Mouse (Mus musculus): Measurements from ENCODE around the gene Olfr149. TPM values are rescaled to one million over a fixed set of nuclear protein-coding genes. Genes with fewer than 3 reads are reported as not detected.
"Not testable (repeated sequence)": the region's sequence is repeated elsewhere in the genome, so short reads cannot be mapped to it uniquely, and the experiment has no call there.

Gene Olfr149
- polyA plus RNA-seq (2011; ENCODE audit: insufficient read length, low read depth, missing spikeins): not detected in 2 replicates

DNA sequence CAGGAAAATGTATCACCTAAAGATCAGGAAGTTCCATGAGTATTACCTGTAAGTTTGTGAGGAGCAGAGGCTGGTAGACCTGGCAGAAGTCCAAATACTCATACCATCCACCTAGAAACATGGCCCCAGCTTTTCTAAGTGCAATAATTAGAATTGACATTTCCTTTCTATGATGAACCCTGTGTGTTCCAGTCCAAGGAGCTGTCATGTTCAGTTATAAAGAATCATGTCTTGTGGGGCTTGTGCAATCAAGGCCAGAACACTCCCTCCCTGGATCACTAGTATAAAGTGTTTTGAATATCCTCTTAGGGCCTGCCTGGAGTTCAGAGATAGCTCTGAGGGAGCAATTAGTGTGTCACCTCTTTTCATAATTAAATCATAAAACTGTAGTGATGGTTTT is at the start of gene Olfr149:
Olfr149 (minus strand) TSS at position 101 of the 400 bp plus-strand sequence.
- no peak within 1 kb of the TSS for H3K27ac ChIP-seq (ENCODE audit: insufficient read depth, low read length)
- no peak within 1 kb of the TSS for H3K4me3 ChIP-seq (ENCODE audit: insufficient read depth, low read length)
- no peak for TF ChIP-seq CTCF (IDR thresholded peaks at IDR 0.05; ENCODE audit: borderline replicate concordance, insufficient read depth, low read length)
- TF ChIP-seq POLR2A (IDR thresholded peaks at IDR 0.05; ENCODE audit: low read depth, low read length): no peak
- no peaks in the 10 kb centered on the region for H3K4me1 ChIP-seq (ENCODE audit: control insufficient read depth, insufficient read depth, low read length)

DNA sequence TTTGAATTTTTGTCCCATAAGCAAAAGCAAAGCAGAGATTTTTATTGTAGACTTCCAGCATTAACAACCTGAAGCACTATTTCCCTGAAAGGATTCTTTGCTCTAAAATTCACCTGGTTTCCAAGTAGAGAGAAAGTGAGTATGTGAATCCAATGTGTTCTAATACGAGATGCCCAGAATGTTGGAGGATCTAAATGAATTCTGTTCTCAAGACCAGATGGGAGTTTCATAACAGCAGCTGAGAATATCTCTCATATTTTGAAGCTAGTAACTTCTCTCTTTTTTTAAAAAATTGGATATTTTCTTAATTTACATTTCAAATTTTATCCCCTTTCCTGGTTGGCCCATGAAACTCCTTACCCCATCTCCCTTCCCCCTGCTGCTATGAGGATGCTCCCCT is 39.5 kb upstream of the Olfr149 start:
- no peak for TF ChIP-seq CTCF (IDR thresholded peaks at IDR 0.05; ENCODE audit: borderline replicate concordance, insufficient read depth, low read length)
- no peak for TF ChIP-seq POLR2A (IDR thresholded peaks at IDR 0.05; ENCODE audit: low read depth, low read length)
- Histone ChIP-seq H3K27ac (ENCODE audit: insufficient read depth, low read length) (no peak overlapping the region), H3K4me1 (ENCODE audit: control insufficient read depth, insufficient read depth, low read length) (no peaks in the 10 kb centered on the region), H3K4me3 (ENCODE audit: insufficient read depth, low read length) (no peak overlapping the region)

DNA sequence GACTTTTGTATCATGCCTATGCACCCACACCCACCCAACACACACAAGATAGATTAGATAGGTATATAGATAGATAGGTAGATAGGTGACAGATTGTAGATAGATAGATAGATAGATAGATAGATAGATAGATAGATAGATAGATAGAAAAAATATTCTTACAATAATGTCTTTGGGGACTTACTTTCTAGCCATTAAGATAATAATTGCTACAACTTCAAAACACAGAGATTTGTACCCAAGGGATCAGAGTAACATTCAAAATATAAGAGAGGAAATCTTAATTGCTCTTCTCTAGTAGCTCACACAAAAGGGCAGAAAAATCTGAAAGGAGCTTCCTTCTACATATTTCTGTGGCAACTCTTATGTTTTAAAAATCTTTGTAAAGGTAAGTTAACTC is 39.0 kb upstream of the Olfr149 start, which contains the start of gene Olfr967:
Olfr967 (plus strand) TSS at position 301 of the 400 bp plus-strand sequence.
- TF ChIP-seq CTCF (IDR thresholded peaks at IDR 0.05; ENCODE audit: borderline replicate concordance, insufficient read depth, low read length) (no peak), POLR2A (IDR thresholded peaks at IDR 0.05; ENCODE audit: low read depth, low read length) (no peak)
- H3K4me1 ChIP-seq (ENCODE audit: control insufficient read depth, insufficient read depth, low read length): no peaks in the 10 kb centered on the region
- H3K4me3 ChIP-seq (ENCODE audit: insufficient read depth, low read length): no peak within 1 kb of the TSS
- no peak within 1 kb of the TSS for H3K27ac ChIP-seq (ENCODE audit: insufficient read depth, low read length)

DNA sequence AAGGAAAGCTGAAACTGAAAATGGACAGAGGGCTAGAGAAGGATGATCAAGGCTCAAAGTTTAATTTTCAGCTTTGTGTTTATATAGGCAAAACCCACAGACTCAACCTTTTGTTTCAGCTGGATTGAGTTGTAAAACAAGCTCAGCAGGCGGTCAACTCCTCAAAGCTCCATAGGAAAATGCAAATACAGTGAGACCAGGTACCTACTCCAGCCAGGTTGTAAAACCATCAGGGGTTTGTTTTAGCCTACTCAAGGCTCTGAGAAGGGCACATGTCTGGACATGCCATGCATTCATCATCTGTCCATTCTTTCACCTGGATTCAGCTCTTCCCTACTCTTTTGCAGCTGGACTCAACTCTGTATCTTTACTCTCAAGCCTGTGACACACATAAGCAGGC is 33.8 kb upstream of the Olfr149 start:
- H3K4me3 ChIP-seq (ENCODE audit: insufficient read depth, low read length): no peak overlapping the region
- TF ChIP-seq CTCF (IDR thresholded peaks at IDR 0.05; ENCODE audit: borderline replicate concordance, insufficient read depth, low read length) (no peak), POLR2A (IDR thresholded peaks at IDR 0.05; ENCODE audit: low read depth, low read length) (no peak)

DNA sequence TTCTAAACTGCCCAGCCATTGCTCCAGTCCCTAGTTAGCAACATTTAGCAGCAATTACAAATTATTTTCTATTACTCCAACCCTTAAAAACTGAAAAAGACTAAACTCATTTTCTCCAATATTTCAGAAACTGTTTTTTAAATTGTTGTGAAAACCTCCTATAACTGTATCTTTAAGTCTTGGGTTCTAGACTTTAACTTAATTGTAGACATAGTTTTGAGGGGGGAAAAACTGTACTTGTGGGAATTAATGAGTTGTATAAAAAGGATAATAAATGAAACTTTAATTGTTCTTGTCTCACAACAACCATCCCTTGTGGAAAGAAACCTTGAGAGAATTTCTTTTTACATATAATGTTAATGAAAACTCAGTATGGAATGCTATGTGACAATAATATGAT is 23.8 kb upstream of the Olfr149 start, which contains the start of gene Olfr150:
Olfr150 (plus strand) TSS at position 301 of the 400 bp plus-strand sequence.
- H3K4me3 ChIP-seq (ENCODE audit: insufficient read depth, low read length): no peak within 1 kb of the TSS
- TF ChIP-seq CTCF (IDR thresholded peaks at IDR 0.05; ENCODE audit: borderline replicate concordance, insufficient read depth, low read length): no peak
- H3K27ac ChIP-seq (ENCODE audit: insufficient read depth, low read length): no peak within 1 kb of the TSS
- no peaks in the 10 kb centered on the region for H3K4me1 ChIP-seq (ENCODE audit: control insufficient read depth, insufficient read depth, low read length)

More for the DNA sequence above, 33.8 kb upstream of the Olfr149 start:
- no peaks in the 10 kb centered on the region for H3K4me1 ChIP-seq (ENCODE audit: control insufficient read depth, insufficient read depth, low read length)
- no peak overlapping the region for H3K27ac ChIP-seq (ENCODE audit: insufficient read depth, low read length)

DNA sequence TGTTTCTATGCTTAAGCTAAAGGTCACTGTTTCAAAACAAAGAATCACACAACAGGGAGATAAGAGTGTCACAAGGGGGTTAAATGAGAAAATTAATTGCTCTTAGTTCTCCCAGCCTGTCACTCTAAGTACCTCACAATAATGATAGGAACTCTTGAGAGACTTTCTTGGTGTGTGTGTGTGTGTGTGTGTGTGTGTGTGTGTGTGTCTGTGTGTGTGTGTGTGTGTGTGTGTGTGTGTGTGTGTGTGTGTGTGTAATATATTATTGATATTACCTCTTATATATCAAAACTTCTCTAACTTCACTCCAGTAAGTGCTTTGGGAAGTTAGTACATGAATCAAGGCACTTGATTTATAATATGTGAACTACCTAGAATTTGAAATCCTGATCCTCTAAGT is 4.1 kb upstream of the Olfr149 start, which contains the start of gene Olfr965:
Olfr965 (plus strand) TSS at position 301 of the 400 bp plus-strand sequence.
- H3K27ac ChIP-seq (ENCODE audit: insufficient read depth, low read length): no peak within 1 kb of the TSS
- H3K4me3 ChIP-seq (ENCODE audit: insufficient read depth, low read length): no peak within 1 kb of the TSS
- no peak for TF ChIP-seq POLR2A (IDR thresholded peaks at IDR 0.05; ENCODE audit: low read depth, low read length)
- TF ChIP-seq CTCF (IDR thresholded peaks at IDR 0.05; ENCODE audit: borderline replicate concordance, insufficient read depth, low read length): no peak

DNA sequence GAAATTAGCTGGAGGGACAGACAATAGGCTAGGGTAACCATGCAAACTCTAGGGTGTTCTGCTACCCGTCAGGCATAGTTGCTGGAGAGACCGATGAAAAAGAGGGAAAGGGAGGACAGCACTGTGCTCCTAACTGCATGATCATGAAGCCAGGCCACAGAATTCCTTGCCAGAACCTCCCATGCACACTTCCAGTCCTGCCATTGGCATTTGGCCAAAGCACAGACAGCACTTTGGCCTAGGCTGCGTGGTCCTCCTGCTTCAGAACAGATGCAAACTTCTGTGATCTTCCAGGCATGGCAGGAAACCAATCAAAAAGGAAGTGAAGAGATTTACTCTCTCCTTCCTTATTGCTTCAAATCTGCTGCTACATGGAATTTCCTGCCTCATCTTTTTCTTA is 2.0 kb upstream of the Olfr149 start:
- Histone ChIP-seq H3K4me3 (ENCODE audit: insufficient read depth, low read length) (no peak overlapping the region), H3K4me1 (ENCODE audit: control insufficient read depth, insufficient read depth, low read length) (no peaks in the 10 kb centered on the region), H3K27ac (ENCODE audit: insufficient read depth, low read length) (no peak overlapping the region)
- TF ChIP-seq POLR2A (IDR thresholded peaks at IDR 0.05; ENCODE audit: low read depth, low read length): no peak
- TF ChIP-seq CTCF (IDR thresholded peaks at IDR 0.05; ENCODE audit: borderline replicate concordance, insufficient read depth, low read length): no peak

More for the DNA sequence above, 4.1 kb upstream of the Olfr149 start, which contains the start of gene Olfr965:
- H3K4me1 ChIP-seq (ENCODE audit: control insufficient read depth, insufficient read depth, low read length): no peaks in the 10 kb centered on the region

DNA sequence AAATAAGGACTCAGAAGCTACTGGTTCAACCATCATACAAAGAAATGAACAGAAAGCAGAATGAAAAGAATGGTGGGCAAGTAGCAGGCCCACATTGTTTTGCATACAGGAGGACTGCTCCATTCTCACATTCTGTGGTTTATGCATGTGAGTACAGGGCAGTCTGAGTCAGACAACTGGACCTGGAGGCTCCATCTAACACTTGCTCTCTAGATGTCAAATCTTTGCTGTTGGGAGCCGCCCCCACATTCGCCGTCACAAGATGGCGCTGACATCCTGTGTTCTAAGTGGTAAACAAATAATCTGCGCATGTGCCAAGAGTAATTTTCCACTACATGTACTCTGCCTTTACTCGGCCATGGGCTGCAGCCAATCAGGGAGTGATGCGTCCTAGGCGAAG is 5.8 kb downstream of the Olfr149 start:
- not testable (repeated sequence) for H3K27ac ChIP-seq (ENCODE audit: insufficient read depth, low read length); H3K4me1 ChIP-seq (ENCODE audit: control insufficient read depth, insufficient read depth, low read length); H3K4me3 ChIP-seq (ENCODE audit: insufficient read depth, low read length)

DNA sequence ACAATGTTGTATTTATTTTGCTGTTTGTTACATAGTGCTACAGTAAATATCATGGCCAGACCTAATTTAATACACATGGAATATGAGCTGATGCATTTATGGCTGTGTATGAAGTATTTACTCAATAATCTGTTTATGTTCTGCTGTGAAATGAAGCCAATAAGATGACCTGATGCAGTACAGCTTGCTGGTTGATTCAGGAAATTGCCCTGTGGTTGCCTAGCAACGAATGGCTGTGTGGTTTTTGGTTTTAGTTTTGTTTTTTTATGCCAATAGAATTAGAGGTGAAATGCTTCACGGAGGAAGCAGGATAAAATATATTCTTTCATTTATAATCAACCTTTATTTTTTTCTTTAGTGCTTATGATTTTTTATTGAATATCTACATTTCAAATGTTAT is 27.6 kb downstream of the Olfr149 start:
- no peak overlapping the region for H3K27ac ChIP-seq (ENCODE audit: insufficient read depth, low read length)
- H3K4me1 ChIP-seq (ENCODE audit: control insufficient read depth, insufficient read depth, low read length): no peaks in the 10 kb centered on the region
- TF ChIP-seq CTCF (IDR thresholded peaks at IDR 0.05; ENCODE audit: borderline replicate concordance, insufficient read depth, low read length) (no peak), POLR2A (IDR thresholded peaks at IDR 0.05; ENCODE audit: low read depth, low read length) (no peak)
- no peak overlapping the region for H3K4me3 ChIP-seq (ENCODE audit: insufficient read depth, low read length)

DNA sequence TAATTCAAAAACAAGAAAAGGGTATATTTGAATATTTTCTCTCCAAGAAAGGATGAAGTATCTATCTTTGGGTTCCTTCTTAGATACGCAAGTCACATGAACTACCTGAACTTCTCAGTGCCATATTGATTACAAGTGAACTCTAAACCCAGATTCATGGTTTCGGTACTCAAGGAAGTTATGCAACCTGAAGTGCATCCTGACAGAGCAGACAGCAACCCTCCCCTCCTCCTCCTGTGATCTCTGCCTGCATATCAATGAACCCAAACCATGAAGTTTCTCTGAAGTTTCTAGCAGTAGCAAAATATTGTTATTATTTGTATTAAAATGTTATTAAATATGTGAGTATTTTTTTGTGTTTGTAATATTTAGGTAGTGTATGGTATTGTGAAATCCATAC is 28.4 kb downstream of the Olfr149 start:
- Histone ChIP-seq H3K4me3 (ENCODE audit: insufficient read depth, low read length) (no peak overlapping the region), H3K4me1 (ENCODE audit: control insufficient read depth, insufficient read depth, low read length) (no peaks in the 10 kb centered on the region), H3K27ac (ENCODE audit: insufficient read depth, low read length) (no peak overlapping the region)
- TF ChIP-seq CTCF (IDR thresholded peaks at IDR 0.05; ENCODE audit: borderline replicate concordance, insufficient read depth, low read length) (no peak), POLR2A (IDR thresholded peaks at IDR 0.05; ENCODE audit: low read depth, low read length) (no peak)

DNA sequence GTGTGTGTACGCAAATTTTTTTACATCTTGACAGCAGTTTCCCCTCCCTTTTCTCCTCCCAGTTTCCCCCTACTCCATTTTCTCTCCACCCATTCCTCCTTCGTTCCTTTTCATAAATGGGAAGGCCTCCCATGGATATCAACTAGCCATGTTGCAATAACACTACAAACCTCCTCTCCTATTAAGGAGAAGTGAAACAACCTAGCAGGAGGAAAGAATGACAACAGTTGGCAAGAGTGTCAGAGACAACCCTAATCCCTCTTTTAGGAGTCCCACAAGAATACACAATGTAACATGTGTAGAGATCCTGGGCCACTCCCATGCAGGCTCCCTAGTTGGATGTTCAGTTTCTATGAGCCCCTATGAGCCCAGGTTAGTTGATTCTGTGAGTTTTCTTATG is 32.1 kb downstream of the Olfr149 start:
- Histone ChIP-seq H3K4me1 (ENCODE audit: control insufficient read depth, insufficient read depth, low read length) (no peaks in the 10 kb centered on the region), H3K4me3 (ENCODE audit: insufficient read depth, low read length) (no peak overlapping the region)
- no peak for TF ChIP-seq CTCF (IDR thresholded peaks at IDR 0.05; ENCODE audit: borderline replicate concordance, insufficient read depth, low read length)
- TF ChIP-seq POLR2A (IDR thresholded peaks at IDR 0.05; ENCODE audit: low read depth, low read length): no peak

More for the DNA sequence above, 32.1 kb downstream of the Olfr149 start:
- H3K27ac ChIP-seq (ENCODE audit: insufficient read depth, low read length): no peak overlapping the region

All from embryonic fibroblast, embryonic 13.5 days (primary cell).